Comparison of ENCODE assay signal across 31 mouse cellular contexts in the genomic region with DNA sequence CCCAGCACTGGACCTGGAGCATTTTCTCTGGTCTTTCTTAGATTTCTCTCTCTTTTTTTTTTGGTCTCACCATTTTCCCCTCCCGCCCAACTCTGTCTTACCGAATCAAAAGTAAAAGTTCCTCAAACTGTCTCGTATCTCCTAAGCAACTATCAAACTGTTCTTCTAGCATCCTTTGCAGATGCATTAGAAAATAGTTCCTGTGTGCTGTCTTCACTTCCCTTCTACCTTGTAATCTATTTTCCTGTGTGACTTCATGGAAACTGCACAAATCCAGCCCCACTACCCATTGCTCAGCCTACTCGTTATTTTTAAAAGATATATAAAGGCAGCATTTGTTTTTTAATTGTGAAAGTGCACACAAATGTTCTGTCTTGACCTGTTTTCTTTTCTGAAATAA. TPM values are rescaled to one million over a fixed set of nuclear protein-coding genes. Genes with fewer than 3 reads are reported as not detected.
DNase-seq lines count a peak whose midpoint lies in the region; ATAC-seq and TF ChIP-seq lines count a peak whose summit lies in the region.
"Had no signal": no experiment of that assay in that cellular context is flagged by ENCODE, and none has a peak within 500 bp of the region (broad histone marks: within the 10 kb centered on the region; RNA-seq: fewer than 3 reads in every experiment).

No protein-coding gene starts in this region.

- H3K36me3 ChIP-seq in forebrain, postnatal 0 days (ENCODE audit: insufficient read depth), result no peaks in the 10 kb centered on the region
- H3K36me3 ChIP-seq in hindbrain, embryonic 10.5 days, result no peaks in the 10 kb centered on the region
- H3K36me3 ChIP-seq: embryonic facial prominence, embryonic 12.5 days; hindbrain, embryonic 13.5 days; kidney, embryonic 15.5 days; liver, embryonic 12.5 days; midbrain, embryonic 13.5 days had no signal

- no peak for TF ChIP-seq CTCF in forebrain, postnatal 0 days (IDR thresholded peaks at IDR 0.05; ENCODE audit: low read depth)

- H3K4me2 ChIP-seq in forebrain, postnatal 0 days (ENCODE audit: low read depth), result no peak overlapping the region
- H3K4me2 ChIP-seq: embryonic facial prominence, embryonic 12.5 days; hindbrain, embryonic 13.5 days; kidney, embryonic 15.5 days; liver, embryonic 12.5 days; midbrain, embryonic 13.5 days had no signal

- DNase-seq in 416B (ENCODE audit: low read depth), result peak; percentile 56
- peak; percentile 53 for DNase-seq in CD4-positive, CD25-positive, alpha-beta regulatory T cell, adult 2 months (ENCODE audit: low read depth, low spot score)
- DNase-seq in cerebellum, adult 9-10 months, result no peak
- DNase-seq in forebrain, postnatal 0 days, result no peak
- DNase-seq in hindbrain, embryonic 10.5 days (ENCODE audit: low spot score), result no peak
- DNase-seq: adrenal gland, postnatal 25 days; cerebellum, adult 2 months; cerebellum, postnatal 25 days; embryo, embryonic 11 days; gastrocnemius, adult 2 months; kidney, adult 11 months; kidney, postnatal 25 days; left cerebral cortex, postnatal 4 days; liver, postnatal 0 days; lung, postnatal 4 days; right cerebral cortex, postnatal 4 days; thymus, postnatal 14 days had no signal

- no peaks in the 10 kb centered on the region for H3K27me3 ChIP-seq in forebrain, postnatal 0 days (ENCODE audit: insufficient read depth, low read length)
- no peaks in the 10 kb centered on the region for H3K27me3 ChIP-seq in hindbrain, embryonic 10.5 days (ENCODE audit: insufficient read depth, poor library complexity, severe bottlenecking)
- H3K27me3 ChIP-seq: embryonic facial prominence, embryonic 12.5 days; hindbrain, embryonic 13.5 days; kidney, embryonic 15.5 days; liver, embryonic 12.5 days; midbrain, embryonic 13.5 days had no signal

- no peak overlapping the region for H3K4me3 ChIP-seq in forebrain, postnatal 0 days (ENCODE audit: low read depth, low read length)
- no peak overlapping the region for H3K4me3 ChIP-seq in hindbrain, embryonic 10.5 days
- H3K4me3 ChIP-seq: embryonic facial prominence, embryonic 12.5 days; gastrocnemius, adult 2 months; hindbrain, embryonic 13.5 days; kidney, embryonic 15.5 days; liver, embryonic 12.5 days; midbrain, embryonic 13.5 days had no signal

- ATAC-seq in common myeloid progenitor, adult 5-6 weeks (replicated peaks; ENCODE audit: low read depth, poor library complexity, severe bottlenecking), result peak; percentile 15
- ATAC-seq in megakaryocyte, adult 5-6 weeks (ENCODE audit: poor library complexity, severe bottlenecking), result peak; percentile 16
- ATAC-seq in forebrain, postnatal 0 days, result no peak
- ATAC-seq: forebrain, embryonic 14.5 days; liver, embryonic 12.5 days; liver, postnatal 0 days; midbrain, embryonic 13.5 days had no signal

- no peaks in the 10 kb centered on the region for H3K4me1 ChIP-seq in forebrain, postnatal 0 days (ENCODE audit: insufficient read depth)
- no peaks in the 10 kb centered on the region for H3K4me1 ChIP-seq in hindbrain, embryonic 10.5 days (replicated peaks)
- H3K4me1 ChIP-seq: embryonic facial prominence, embryonic 12.5 days; hindbrain, embryonic 13.5 days; midbrain, embryonic 13.5 days had no signal

- 89% methylated on average over 4 of the region's 4 CpGs for WGBS in forebrain, postnatal 0 days
- WGBS in hindbrain, embryonic 10.5 days, result 88% methylated on average over 4 of the region's 4 CpGs

- H3K27ac ChIP-seq in forebrain, postnatal 0 days (ENCODE audit: low read depth, low read length), result no peak overlapping the region
- no peak overlapping the region for H3K27ac ChIP-seq in hindbrain, embryonic 10.5 days
- H3K27ac ChIP-seq: embryonic facial prominence, embryonic 12.5 days; hindbrain, embryonic 13.5 days; kidney, embryonic 15.5 days; liver, embryonic 12.5 days; midbrain, embryonic 13.5 days had no signal

- H3K9ac ChIP-seq in forebrain, postnatal 0 days, result no peak overlapping the region
- H3K9ac ChIP-seq: embryonic facial prominence, embryonic 12.5 days; hindbrain, embryonic 13.5 days; kidney, embryonic 15.5 days; liver, embryonic 12.5 days; liver, postnatal 0 days; midbrain, embryonic 13.5 days had no signal

- H3K9me3 ChIP-seq in forebrain, postnatal 0 days (ENCODE audit: low read length), result no peaks in the 10 kb centered on the region
- no peaks in the 10 kb centered on the region for H3K9me3 ChIP-seq in hindbrain, embryonic 10.5 days
- H3K9me3 ChIP-seq: embryonic facial prominence, embryonic 12.5 days; hindbrain, embryonic 13.5 days; kidney, embryonic 15.5 days; liver, embryonic 12.5 days; midbrain, embryonic 13.5 days had no signal

RNA-seq across cellular contexts. Expression of a gene that starts 21.5 kb away (rescaled TPM):
- total RNA-seq in common myeloid progenitor, adult 5-6 weeks (2017), result 18.9 and 22.0 TPM in 2 replicates
- 7.0 and 11.9 TPM in 2 replicates for total RNA-seq in megakaryocyte, adult 5-6 weeks (2015)
- total RNA-seq in megakaryocyte, adult 5-6 weeks (2017), result 6.2 and 6.8 TPM in 2 replicates
- total RNA-seq in forebrain, postnatal 0 days (2014; rRNA removed), result 2.2 and 2.6 TPM in 2 replicates
- polyA plus RNA-seq in forebrain, postnatal 0 days (2015; fragmentation: Nextera tagmentation; extraction: Ambion mirVana), result 3.2 TPM in 2 replicates
- 1.9 and 2.3 TPM in 2 replicates for polyA plus RNA-seq in hindbrain, embryonic 10.5 days (2016; fragmentation: Nextera tagmentation; extraction: Ambion mirVana)

RNA-seq across cellular contexts. Expression of a gene that starts 30.3 kb away (rescaled TPM):
- 55.6 and 57.4 TPM in 2 replicates for total RNA-seq in common myeloid progenitor, adult 5-6 weeks (2017)
- 6.7 and 7.6 TPM in 2 replicates for total RNA-seq in megakaryocyte, adult 5-6 weeks (2015)
- 8.3 and 9.0 TPM in 2 replicates for total RNA-seq in megakaryocyte, adult 5-6 weeks (2017)
- not detected in 2 replicates for total RNA-seq in forebrain, postnatal 0 days (2014; rRNA removed)
- 0.08 and 0.24 TPM in 2 replicates for polyA plus RNA-seq in forebrain, postnatal 0 days (2015; fragmentation: Nextera tagmentation; extraction: Ambion mirVana)
- polyA plus RNA-seq in hindbrain, embryonic 10.5 days (2016; fragmentation: Nextera tagmentation; extraction: Ambion mirVana), result 0.76 and 1.5 TPM in 2 replicates
- total RNA-seq: gastrocnemius, adult 2 months; layer of hippocampus, adult 8-10 months; layer of hippocampus, postnatal 25 days; left cerebral cortex, adult 8-10 months; left cerebral cortex, postnatal 4 days had no signal
- polyA plus RNA-seq: brain, embryonic 14.5 days; cerebellum, adult 2 months; frontal cortex, adult 2 months; testis, adult 2 months had no signal

Comparison
In these comparisons a context has a peak if more than half of its experiments do, and no peak if none do; other contexts are left out.
1. DNase-seq: peak in 416B (single experiment) and CD4-positive, CD25-positive, alpha-beta regulatory T cell, adult 2 months (single experiment); none in cerebellum, adult 9-10 months (single experiment), forebrain, postnatal 0 days (single experiment) and hindbrain, embryonic 10.5 days (single experiment).